Mouse (Mus musculus): ENCODE results near the gene Ddx11. TPM values are rescaled to one million over a fixed set of nuclear protein-coding genes. Genes with fewer than 3 reads are reported as not detected.

Gene Ddx11
- polyA plus RNA-seq (2012): 9.5 and 13.8 TPM in 2 replicates

GRCm38 (mm10) chr17:66123066-66123815, at the start of gene Ddx11:
TSS of gene Ddx11 (plus strand) at chr17:66123520.
- TF ChIP-seq GATA1 (IDR thresholded peaks at IDR 0.05; ENCODE audit: low read length): no peak

GRCm38 (mm10) chr17:66073971-66074370, 49.3 kb upstream of the Ddx11 start:
- no peak for TF ChIP-seq GATA1 (IDR thresholded peaks at IDR 0.05; ENCODE audit: low read length)

- TF ChIP-seq GATA1 (IDR thresholded peaks at IDR 0.05; ENCODE audit: low read length): no peak
Measured at GRCm38 (mm10) chr17:66075827-66076173, 47.5 kb upstream of the Ddx11 start.

GRCm38 (mm10) chr17:66076174-66076927, 47.0 kb upstream of the Ddx11 start:
- no peak for TF ChIP-seq GATA1 (IDR thresholded peaks at IDR 0.05; ENCODE audit: low read length)

- TF ChIP-seq GATA1 (IDR thresholded peaks at IDR 0.05; ENCODE audit: low read length): no peak
Measured at GRCm38 (mm10) chr17:66076934-66077333, 46.4 kb upstream of the Ddx11 start, which contains the start of gene Ankrd12. TSS of gene Ankrd12 (minus strand) at chr17:66077089.

GRCm38 (mm10) chr17:66077437-66077850, 45.9 kb upstream of the Ddx11 start:
- TF ChIP-seq GATA1 (IDR thresholded peaks at IDR 0.05; ENCODE audit: low read length): no peak

- TF ChIP-seq GATA1 (IDR thresholded peaks at IDR 0.05; ENCODE audit: low read length): no peak
Measured at GRCm38 (mm10) chr17:66084486-66084885, 38.8 kb upstream of the Ddx11 start.

- TF ChIP-seq GATA1 (IDR thresholded peaks at IDR 0.05; ENCODE audit: low read length): no peak
Measured at GRCm38 (mm10) chr17:66085038-66085437, 38.3 kb upstream of the Ddx11 start.

GRCm38 (mm10) chr17:66090251-66090650, 33.1 kb upstream of the Ddx11 start:
- no peak for TF ChIP-seq GATA1 (IDR thresholded peaks at IDR 0.05; ENCODE audit: low read length)

GRCm38 (mm10) chr17:66091392-66091791, 31.9 kb upstream of the Ddx11 start:
- no peak for TF ChIP-seq GATA1 (IDR thresholded peaks at IDR 0.05; ENCODE audit: low read length)

- no peak for TF ChIP-seq GATA1 (IDR thresholded peaks at IDR 0.05; ENCODE audit: low read length)
Measured at GRCm38 (mm10) chr17:66092065-66092464, 31.3 kb upstream of the Ddx11 start.

GRCm38 (mm10) chr17:66092664-66093063, 30.7 kb upstream of the Ddx11 start:
- no peak for TF ChIP-seq GATA1 (IDR thresholded peaks at IDR 0.05; ENCODE audit: low read length)

- no peak for TF ChIP-seq GATA1 (IDR thresholded peaks at IDR 0.05; ENCODE audit: low read length)
Measured at GRCm38 (mm10) chr17:66100566-66101379, 22.5 kb upstream of the Ddx11 start.

GRCm38 (mm10) chr17:66101380-66102330, 21.7 kb upstream of the Ddx11 start, which contains the start of gene Ndufv2:
TSS of gene Ndufv2 (minus strand) at chr17:66101559.
- no peak for TF ChIP-seq GATA1 (IDR thresholded peaks at IDR 0.05; ENCODE audit: low read length)

GRCm38 (mm10) chr17:66104076-66104475, 19.2 kb upstream of the Ddx11 start:
- no peak for TF ChIP-seq GATA1 (IDR thresholded peaks at IDR 0.05; ENCODE audit: low read length)
